Mouse (Mus musculus): ENCODE measurements at regions not wholly inside any gene's neighbourhood (a gene's known extent, or its start where the extent isn't known, plus 50 kb on each side); places are given as distances from the start of the nearest gene placed in this dataset.

DNA sequence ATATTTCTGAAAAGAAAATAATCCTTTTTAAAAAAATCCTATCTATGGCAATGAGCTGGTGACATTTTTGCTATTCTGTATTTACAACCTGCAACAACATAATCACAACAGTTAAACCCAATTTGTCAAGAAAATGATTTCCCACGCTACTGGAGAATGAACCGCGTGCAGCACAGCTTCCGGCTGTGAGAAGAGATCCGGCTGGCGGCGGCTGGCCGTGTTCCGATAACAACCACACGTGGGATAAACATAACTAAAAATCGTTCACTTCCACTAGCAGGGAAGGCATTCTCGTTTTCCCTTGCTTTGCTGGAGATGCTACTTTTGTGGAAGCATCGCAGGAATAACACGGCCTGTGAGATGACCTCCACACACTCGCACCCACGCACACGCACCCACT, 224.5 kb upstream of the Hnrnpa3 start:
- no peaks in the 10 kb centered on the region for H3K27me3 ChIP-seq (replicated peaks; ENCODE audit: control insufficient read depth, insufficient read depth, low read length)
- WGBS: 79% methylated on average over 17 of the region's 17 CpGs
- no peak for TF ChIP-seq CTCF (IDR thresholded peaks at IDR 0.05; ENCODE audit: low read depth)
- no peaks in the 10 kb centered on the region for H3K9me3 ChIP-seq (ENCODE audit: control insufficient read depth)
- H3K36me3 ChIP-seq (ENCODE audit: control insufficient read depth, insufficient read depth): no peaks in the 10 kb centered on the region
- no peaks in the 10 kb centered on the region for H3K4me1 ChIP-seq (replicated peaks; ENCODE audit: control insufficient read depth, insufficient read depth, low read length)
- H3K4me2 ChIP-seq (replicated peaks; ENCODE audit: low read depth): no peak overlapping the region
- ATAC-seq: no peak
- no peak overlapping the region for H3K9ac ChIP-seq (ENCODE audit: low read depth, low read length)
- no peak overlapping the region for H3K4me3 ChIP-seq (ENCODE audit: low read depth, low read length)
- no peak overlapping the region for H3K27ac ChIP-seq (ENCODE audit: low read depth, low read length)

GRCm38 (mm10) chr2:75439522-75440230, 219.4 kb upstream of the Hnrnpa3 start:
- ATAC-seq: no peak
- Histone ChIP-seq H3K4me2 (replicated peaks; ENCODE audit: low read depth) (no peak overlapping the region), H3K36me3 (ENCODE audit: control insufficient read depth, insufficient read depth) (no peaks in the 10 kb centered on the region), H3K9ac (ENCODE audit: low read depth, low read length) (no peak overlapping the region), H3K27ac (ENCODE audit: low read depth, low read length) (no peak overlapping the region), H3K9me3 (ENCODE audit: control insufficient read depth) (no peaks in the 10 kb centered on the region), H3K27me3 (replicated peaks; ENCODE audit: control insufficient read depth, insufficient read depth, low read length) (no peaks in the 10 kb centered on the region), H3K4me3 (ENCODE audit: low read depth, low read length) (no peak overlapping the region), H3K4me1 (replicated peaks; ENCODE audit: control insufficient read depth, insufficient read depth, low read length) (no peaks in the 10 kb centered on the region)
- 81% methylated on average over 10 of the region's 10 CpGs for WGBS
- TF ChIP-seq CTCF (IDR thresholded peaks at IDR 0.05; ENCODE audit: low read depth): no peak

DNA sequence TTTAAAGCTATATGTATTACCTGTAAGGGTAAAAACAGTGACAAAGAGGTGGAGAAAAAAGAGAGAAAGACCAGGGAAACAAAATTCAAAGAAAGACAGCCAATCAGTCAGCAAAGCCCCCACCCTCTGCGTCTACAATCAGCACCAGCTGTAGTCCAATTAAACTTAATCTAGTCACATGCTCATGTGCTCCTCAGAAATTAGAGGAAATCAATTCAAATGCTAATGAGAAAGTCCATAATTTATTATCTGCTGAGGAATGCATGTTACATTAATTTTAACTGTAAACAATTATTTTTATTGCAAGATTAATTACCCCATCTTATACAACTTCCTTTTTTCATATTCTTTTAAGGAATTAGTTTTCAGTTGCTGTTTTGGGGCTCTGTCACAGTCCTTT, 216.4 kb upstream of the Hnrnpa3 start:
- ATAC-seq: no peak
- TF ChIP-seq CTCF (IDR thresholded peaks at IDR 0.05; ENCODE audit: low read depth): no peak
- Histone ChIP-seq H3K36me3 (ENCODE audit: control insufficient read depth, insufficient read depth) (no peaks in the 10 kb centered on the region), H3K4me3 (ENCODE audit: low read depth, low read length) (no peak overlapping the region), H3K27ac (ENCODE audit: low read depth, low read length) (no peak overlapping the region), H3K27me3 (replicated peaks; ENCODE audit: control insufficient read depth, insufficient read depth, low read length) (no peaks in the 10 kb centered on the region), H3K4me1 (replicated peaks; ENCODE audit: control insufficient read depth, insufficient read depth, low read length) (no peaks in the 10 kb centered on the region), H3K9ac (ENCODE audit: low read depth, low read length) (no peak overlapping the region), H3K4me2 (replicated peaks; ENCODE audit: low read depth) (no peak overlapping the region), H3K9me3 (ENCODE audit: control insufficient read depth) (no peaks in the 10 kb centered on the region)
- 81% methylated on average over 1 of the region's 1 CpGs for WGBS

GRCm38 (mm10) chr2:75445189-75445588, 213.9 kb upstream of the Hnrnpa3 start:
- Histone ChIP-seq H3K36me3 (ENCODE audit: control insufficient read depth, insufficient read depth) (no peaks in the 10 kb centered on the region), H3K4me1 (replicated peaks; ENCODE audit: control insufficient read depth, insufficient read depth, low read length) (no peaks in the 10 kb centered on the region)
- ATAC-seq: no peak

GRCm38 (mm10) chr2:75446996-75447715, 211.9 kb upstream of the Hnrnpa3 start:
- H3K27ac ChIP-seq (ENCODE audit: low read depth, low read length): no peak overlapping the region

More at GRCm38 (mm10) chr2:75445189-75445588, 213.9 kb upstream of the Hnrnpa3 start:
- Histone ChIP-seq H3K27me3 (replicated peaks; ENCODE audit: control insufficient read depth, insufficient read depth, low read length) (no peaks in the 10 kb centered on the region), H3K27ac (ENCODE audit: low read depth, low read length) (no peak overlapping the region), H3K9me3 (ENCODE audit: control insufficient read depth) (no peaks in the 10 kb centered on the region), H3K9ac (ENCODE audit: low read depth, low read length) (no peak overlapping the region), H3K4me3 (ENCODE audit: low read depth, low read length) (no peak overlapping the region), H3K4me2 (replicated peaks; ENCODE audit: low read depth) (no peak overlapping the region)
- no peak for TF ChIP-seq CTCF (IDR thresholded peaks at IDR 0.05; ENCODE audit: low read depth)

DNA sequence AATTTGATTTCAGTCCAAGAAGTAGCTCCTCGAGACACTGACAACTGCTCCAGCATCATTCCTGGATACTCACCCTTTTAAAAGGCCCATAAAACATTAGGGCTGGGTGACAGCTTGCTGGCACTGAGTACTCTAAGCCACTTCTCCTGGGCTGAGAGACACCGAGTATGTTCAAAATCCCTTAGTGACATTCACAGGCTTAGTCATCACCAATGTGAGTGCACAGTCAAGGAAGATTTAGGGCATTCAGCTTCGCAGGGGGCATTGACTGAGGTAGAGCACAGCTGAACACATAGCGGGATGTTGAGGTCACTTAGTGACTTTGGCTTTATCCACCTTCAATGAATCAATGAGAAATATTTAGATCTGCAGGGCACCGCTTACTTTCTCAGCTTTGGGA, 210.8 kb upstream of the Hnrnpa3 start:
- no peak for ATAC-seq
- WGBS: 60% methylated on average over 5 of the region's 5 CpGs
- Histone ChIP-seq H3K4me1 (replicated peaks; ENCODE audit: control insufficient read depth, insufficient read depth, low read length) (no peaks in the 10 kb centered on the region), H3K36me3 (ENCODE audit: control insufficient read depth, insufficient read depth) (no peaks in the 10 kb centered on the region), H3K9ac (ENCODE audit: low read depth, low read length) (no peak overlapping the region), H3K4me2 (replicated peaks; ENCODE audit: low read depth) (no peak overlapping the region), H3K27me3 (replicated peaks; ENCODE audit: control insufficient read depth, insufficient read depth, low read length) (no peaks in the 10 kb centered on the region), H3K27ac (ENCODE audit: low read depth, low read length) (no peak overlapping the region), H3K4me3 (ENCODE audit: low read depth, low read length) (no peak overlapping the region), H3K9me3 (ENCODE audit: control insufficient read depth) (no peaks in the 10 kb centered on the region)
- TF ChIP-seq CTCF (IDR thresholded peaks at IDR 0.05; ENCODE audit: low read depth): no peak

More at GRCm38 (mm10) chr2:75446996-75447715, 211.9 kb upstream of the Hnrnpa3 start:
- Histone ChIP-seq H3K4me2 (replicated peaks; ENCODE audit: low read depth) (no peak overlapping the region), H3K4me1 (replicated peaks; ENCODE audit: control insufficient read depth, insufficient read depth, low read length) (no peaks in the 10 kb centered on the region), H3K27me3 (replicated peaks; ENCODE audit: control insufficient read depth, insufficient read depth, low read length) (no peaks in the 10 kb centered on the region), H3K9me3 (ENCODE audit: control insufficient read depth) (no peaks in the 10 kb centered on the region), H3K4me3 (ENCODE audit: low read depth, low read length) (no peak overlapping the region), H3K36me3 (ENCODE audit: control insufficient read depth, insufficient read depth) (no peaks in the 10 kb centered on the region), H3K9ac (ENCODE audit: low read depth, low read length) (no peak overlapping the region)
- ATAC-seq: no peak
- TF ChIP-seq CTCF (IDR thresholded peaks at IDR 0.05; ENCODE audit: low read depth): no peak
- WGBS: 70% methylated on average over 7 of the region's 7 CpGs

All from intestine, postnatal 0 days (tissue).